Mouse (Mus musculus) thymus, postnatal 10 days (tissue): ENCODE measurements at regions not wholly inside any gene's neighbourhood (a gene's known extent, or its start where the extent isn't known, plus 50 kb on each side); places are given as distances from the start of the nearest gene placed in this dataset.
A peak's percentile ranks its signal among the peaks of the same experiment; 100 is the strongest.

Experiments used
- DNase-seq, 2 experiments: peaks; one replicate each; pipeline ENCODE4 v3.0.0; 2021; ENCODE audit warnings: low spot score in 2 of 2

DNA sequence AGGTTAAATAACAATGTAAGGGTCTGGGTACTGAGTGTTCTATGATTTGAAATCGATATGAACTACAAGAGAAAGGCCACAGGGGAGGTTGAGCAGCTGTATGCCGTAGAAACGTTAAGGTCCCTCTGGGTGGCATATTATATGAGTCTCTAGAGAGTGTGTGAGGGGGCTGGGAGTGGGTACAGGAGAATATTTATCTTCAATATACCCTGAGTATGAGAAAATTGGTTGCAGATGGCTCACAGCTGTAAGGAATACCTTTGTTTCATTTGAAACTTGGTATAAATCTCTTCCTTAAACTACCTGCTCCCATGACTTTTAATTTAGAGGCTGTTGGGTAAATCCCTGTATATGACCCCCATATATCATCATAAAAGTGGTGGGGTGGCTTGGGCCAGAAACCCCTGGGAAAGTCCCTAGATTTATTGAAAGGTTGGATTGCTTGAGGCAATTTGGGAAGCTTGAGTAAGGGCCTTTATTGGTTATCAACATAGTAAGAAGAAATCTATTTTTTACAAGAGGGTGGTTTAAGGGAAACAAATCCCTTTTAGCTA is 128.7 kb upstream of the Prkg2 start:
- DNase-seq = no peak

DNA sequence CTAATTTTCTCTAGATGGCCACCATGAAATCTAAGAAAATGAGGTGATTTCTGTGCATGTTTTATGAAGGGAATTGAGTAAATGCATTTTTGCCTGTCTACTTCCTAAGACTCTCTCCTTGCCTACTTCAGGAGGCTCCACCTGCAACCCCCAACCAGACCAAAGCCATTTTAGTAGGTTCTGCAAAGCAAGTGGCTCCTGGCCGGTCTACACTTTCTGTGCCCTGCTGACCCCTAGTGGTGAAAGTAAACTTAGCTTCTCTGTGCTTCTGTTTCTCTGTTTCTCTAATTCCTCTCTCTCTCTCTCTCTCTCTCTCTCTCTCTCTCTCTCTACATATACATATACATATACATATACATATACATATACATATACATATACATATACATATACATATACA is 120.8 kb upstream of the Prkg2 start:
- DNase-seq = peak in 1 of 2 experiments; percentile 12

DNA sequence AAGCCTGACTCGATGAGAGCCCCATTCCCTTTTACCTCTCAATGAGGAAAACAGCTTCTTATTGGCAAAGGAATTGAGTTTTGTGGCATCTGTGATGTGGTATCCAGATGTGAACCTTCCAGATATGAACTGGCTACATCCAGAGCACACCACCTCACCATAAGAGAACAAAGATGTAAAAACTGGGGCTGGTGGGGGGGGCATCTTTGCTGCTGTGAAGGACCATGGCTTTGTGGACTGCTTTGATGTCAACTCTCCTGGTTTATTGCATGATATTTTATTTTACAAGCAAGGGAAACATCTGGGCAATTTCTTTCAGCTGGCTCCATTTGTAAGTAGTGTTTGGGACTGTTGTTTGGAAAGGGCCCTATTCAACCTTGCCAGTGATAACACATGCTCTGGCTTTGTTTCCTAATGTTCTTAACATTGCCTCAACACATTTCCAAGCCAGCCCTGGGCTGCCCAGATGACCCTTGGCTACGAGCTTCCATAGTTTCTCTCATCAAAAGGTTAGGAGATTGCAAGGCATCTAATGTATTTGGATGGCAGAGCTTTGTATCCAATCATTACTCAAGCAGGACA is 116.2 kb upstream of the Prkg2 start:
- no peak for DNase-seq

DNA sequence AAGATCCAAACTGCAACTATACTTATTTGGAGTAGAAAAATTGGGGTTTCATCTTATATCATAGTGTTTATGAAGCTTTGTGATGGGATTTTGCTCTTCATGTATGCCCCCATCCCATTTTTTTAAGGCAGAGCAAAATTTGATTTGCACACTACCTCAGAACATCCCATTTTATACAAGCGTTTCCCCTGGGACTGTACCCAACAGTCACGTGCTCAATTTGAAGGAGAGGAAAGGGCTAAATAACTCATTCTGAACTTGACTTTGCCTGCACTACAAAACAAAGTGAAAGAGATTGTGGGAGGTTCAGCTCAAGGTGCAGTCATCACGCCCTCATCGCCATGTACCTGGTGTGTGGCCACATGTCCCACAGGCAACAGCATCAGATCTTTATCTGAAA is 115.1 kb upstream of the Prkg2 start:
- no peak for DNase-seq

DNA sequence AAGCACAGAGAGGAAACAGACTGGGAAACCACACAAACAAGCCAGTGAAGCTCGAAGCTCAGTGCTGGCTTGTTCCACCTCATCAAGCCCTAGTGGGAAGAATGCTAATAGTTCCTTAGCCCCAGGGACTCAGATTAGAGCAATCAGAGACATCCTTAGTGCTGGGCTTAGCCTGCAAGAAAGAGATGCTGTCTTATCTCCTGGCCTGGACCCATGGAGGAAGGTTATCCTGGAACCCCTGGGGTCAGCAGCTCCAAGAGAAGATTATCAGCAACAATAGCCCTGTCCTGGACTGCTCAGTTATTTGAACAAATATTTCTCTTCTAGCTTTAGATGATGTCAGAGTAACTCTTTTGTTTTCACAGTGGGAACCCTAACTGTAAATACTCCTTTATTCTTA is 112.8 kb upstream of the Prkg2 start:
- no peak for DNase-seq

DNA sequence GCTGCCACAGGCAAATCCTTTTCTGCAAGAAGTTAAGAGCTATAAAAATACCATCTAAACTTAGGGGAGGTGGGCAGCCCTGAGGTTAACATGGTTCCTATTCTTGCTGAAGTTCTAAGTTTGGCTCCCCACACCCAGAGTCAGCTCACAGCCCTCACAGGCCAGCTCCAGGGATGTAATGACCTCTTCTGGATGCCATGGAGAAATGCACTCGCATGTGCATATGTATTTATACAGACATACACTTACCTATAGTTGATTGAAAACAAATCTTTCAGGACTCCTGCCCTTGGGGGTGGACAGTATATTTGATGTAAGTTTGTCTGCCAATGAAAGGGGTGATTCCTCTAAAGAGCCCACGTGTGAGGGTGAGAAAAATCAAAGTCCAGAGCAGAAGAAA is 95.5 kb upstream of the Prkg2 start:
- DNase-seq = no peak

DNA sequence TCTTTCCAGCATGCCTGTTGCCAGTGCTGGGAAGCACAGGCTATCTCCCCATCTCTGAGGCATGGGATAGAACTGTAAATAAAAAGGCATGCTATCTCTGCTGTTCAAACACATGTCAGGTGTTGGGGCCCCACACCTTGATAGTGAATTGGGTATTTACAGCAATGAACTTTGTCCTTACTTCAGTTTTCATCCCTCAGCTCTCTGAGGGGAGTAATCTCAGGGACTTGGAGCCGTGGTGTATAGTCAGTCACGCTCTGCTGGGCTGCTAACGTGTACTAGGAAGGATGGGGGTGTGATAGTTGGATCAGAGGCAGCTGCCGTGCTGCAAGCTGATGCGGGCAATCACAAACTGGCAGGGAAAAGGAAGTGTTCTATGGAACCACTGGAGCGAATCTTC is 91.5 kb upstream of the Prkg2 start:
- DNase-seq = no peak

DNA sequence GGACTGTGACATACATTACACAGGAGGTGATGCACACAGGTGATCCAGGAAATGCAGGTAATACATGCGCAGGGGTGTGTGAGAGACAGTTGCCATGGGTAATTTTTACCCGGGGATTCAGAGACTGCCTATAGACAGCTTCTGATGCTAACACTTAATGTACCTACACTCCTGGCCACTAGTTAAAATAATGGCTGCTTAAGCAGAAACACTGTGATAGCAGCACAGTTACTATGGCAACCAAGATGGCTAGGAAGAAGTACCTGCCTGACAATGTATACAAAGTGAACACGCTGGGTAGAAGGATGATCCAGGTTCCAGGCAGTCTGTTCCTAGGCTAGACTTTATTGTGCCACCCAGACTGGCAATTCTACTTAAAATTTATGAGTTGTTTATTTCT is 88.3 kb upstream of the Prkg2 start:
- no peak for DNase-seq

DNA sequence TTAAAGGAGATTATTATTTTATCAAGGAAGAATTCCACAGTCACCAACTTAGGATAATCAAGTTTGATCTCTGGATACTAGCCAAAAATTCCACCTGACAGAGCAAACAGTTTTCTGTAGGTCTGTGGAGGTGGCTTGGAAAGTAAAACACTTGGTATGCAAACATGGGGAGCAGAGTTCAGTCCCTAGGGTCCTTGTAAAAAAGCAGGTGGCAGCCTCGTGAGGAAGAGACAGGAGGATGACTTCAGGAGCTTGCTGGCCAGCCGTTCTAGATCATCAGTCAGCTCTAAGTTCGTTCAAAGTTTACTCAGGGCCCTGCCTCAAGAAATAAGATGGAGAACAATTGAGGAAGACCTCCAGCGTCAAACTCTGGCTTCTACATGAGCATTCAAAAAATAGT is 74.6 kb upstream of the Prkg2 start:
- DNase-seq = no peak

DNA sequence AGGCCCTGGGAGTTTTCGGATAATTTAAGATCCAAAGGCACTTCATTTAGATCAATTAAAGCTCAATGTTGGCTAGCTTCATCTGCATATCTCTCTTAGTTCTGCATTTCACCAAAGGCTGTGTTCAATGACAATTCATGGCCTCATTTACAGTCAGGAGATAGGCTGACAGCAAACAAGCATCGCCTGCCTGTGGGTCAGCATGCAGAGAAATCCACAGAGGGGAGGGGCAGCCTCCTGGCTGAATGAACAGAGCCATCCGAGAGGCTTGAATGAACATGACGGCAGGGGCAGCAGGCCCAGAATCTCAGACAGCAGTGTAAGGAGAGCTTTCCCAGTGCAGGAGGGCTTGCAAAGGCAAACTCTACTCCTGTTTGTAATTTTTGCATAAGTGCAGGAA is 74.1 kb upstream of the Prkg2 start:
- no peak for DNase-seq

DNA sequence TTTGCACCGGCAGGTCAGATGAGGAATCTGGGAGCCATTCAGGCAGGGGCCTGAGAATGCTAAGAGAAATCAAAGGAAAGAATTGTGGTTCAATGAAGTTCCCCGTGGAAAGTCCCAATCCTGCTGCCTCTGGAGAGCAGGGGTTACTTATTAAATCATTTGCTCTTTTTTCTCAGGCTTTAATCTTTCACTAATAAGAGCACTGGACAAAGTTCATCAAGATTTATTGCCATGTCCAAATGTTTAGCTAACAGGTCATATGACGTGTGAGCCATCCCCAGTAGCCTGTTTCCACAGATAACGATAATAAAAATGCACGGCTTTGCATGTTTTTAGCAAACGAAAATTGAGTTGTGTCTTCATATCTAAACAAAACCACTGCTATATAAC is 62.6 kb upstream of the Prkg2 start:
- DNase-seq = no peak

DNA sequence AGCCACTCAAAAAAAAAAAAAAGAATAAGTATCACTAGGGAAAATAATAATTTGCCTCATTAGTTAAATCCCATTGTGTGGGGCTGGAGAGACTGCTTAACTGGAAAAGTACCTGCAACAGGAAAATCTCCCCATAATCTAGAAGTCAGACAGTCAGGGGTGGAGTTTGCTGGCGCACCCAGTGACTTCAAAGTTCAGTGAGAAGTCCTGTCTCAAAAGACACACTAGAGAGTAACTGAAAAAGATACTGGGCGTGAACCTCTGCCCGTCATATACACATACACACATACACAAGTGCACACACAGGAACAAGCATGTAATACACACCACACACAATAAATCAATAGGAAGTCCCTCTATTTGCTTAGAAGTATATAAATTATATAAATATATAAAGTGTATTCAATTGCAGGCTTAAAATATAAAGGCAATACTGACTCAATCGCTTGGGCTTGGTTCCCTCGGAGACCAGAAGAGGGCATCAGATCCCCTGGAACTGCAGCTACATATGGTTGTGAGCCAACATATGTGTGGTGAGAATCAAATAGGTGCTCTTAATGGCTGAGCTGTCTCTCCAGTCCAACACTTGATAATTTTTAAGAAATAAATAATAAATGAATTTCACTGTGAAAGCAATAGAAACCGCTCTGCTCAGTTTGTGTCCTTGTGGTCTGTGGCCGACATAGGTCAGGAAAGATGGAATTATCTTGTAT is 62.0 kb upstream of the Prkg2 start:
- no peak for DNase-seq
